Mouse (Mus musculus): ENCODE measurements around the gene Cnot8. TPM values are rescaled to one million over a fixed set of nuclear protein-coding genes. Genes with fewer than 3 reads are reported as not detected.

Gene Cnot8
- total RNA-seq, 4 experiments from 2014 or later, result 30.3 to 36.8 (median 32.5) TPM

DNA sequence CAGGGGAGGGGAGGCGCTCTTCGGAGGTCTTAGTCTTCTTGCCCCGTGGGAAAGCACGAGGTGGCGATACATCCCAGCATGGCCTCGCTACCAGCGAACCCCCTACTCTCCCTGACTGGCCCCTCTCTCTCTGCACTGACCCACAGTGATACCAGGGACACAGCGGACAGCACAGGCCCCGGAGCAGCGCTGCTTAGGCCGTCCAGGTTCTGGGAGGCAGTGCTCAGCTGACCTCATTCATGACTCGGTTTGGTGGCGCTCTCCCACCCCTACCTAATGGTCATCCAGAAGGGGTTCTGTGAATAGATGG lies 654 bp upstream of the Cnot8 start:
- DNase-seq (ENCODE audit: low spot score in 2 of 2), result no peak

DNA sequence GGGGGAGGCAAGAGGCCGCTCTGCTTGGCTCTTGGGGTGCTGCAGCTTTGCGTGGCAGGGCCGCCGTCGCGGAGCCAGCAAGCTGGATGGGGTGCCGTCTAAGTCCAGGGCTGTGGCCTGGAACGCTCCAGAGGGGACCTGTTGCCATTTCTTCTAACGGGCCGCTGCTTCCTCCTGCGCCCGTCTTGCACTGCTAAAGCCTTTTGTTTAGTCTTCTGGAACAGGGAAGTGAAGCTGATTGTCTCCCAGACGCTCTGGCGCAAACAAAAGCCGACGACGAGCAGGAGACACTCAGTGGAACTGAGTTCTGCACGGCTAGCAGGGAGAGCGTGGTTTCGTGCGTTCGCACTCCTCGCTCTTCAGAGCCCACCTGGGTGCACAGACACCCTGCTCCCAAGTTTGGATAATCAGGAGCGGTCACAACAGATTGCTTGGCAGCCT lies 418 bp downstream of the Cnot8 start:
- no peak for DNase-seq (ENCODE audit: low spot score in 2 of 2)

- DNase-seq (ENCODE audit: low spot score in 2 of 2), result no peak
These were observed 3.1 kb downstream of the Cnot8 start for GRCm38 (mm10) chr11:58107009-58107408.

DNA sequence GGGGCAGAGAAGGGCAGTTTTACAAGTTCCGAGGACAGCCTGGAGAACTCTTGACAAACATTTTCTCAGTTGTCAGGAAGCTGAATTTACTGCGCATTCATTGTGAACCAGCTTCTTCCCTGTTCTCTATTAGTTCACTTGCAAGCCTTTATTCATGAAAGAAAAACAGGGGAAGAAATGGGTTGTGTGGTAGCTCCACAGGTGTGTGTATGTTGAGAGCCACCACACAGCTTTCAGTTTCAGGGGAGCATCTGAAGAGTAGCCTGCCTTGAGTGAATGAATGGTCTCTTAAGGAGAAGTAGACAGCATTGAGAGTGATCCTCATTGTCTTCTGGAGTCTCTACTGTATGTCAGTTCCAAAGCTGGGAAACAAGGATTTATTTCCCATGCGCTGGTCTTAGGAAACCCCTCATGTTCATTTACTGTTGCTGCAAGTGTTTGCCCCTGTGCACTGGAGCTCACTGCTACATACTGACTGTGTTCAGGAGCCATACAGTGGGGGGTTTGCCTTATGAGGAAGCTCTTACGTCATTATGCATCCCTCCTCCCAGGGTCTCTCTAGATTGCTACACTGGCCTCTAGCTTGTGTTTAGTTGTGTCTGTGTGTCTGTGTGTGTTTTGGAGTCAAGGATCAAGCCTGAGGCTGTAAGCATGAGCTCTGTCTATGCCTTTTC lies 3.8 kb downstream of the Cnot8 start:
- no peak for DNase-seq (ENCODE audit: low spot score in 2 of 2)

DNA sequence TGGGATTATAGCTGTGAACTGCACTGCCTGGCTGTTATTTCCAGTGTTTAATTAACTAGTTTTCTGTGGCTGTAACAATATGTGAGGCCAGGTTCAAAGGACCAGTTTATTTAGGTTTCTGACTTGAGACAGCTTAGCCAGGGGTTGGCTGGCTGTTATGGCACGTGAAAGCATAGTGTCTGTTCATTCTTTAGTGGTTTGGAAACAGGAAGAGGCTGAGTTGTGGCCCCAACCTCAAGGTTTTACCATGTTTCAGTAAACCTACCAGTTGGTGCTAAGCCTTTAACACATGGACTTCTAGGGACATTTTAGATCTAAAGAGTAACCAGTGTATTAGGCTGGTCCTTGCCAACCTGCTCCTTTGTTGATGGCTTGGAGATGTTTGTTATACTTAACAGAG lies 12.6 kb downstream of the Cnot8 start:
- DNase-seq (ENCODE audit: low spot score in 2 of 2), result no peak

DNA sequence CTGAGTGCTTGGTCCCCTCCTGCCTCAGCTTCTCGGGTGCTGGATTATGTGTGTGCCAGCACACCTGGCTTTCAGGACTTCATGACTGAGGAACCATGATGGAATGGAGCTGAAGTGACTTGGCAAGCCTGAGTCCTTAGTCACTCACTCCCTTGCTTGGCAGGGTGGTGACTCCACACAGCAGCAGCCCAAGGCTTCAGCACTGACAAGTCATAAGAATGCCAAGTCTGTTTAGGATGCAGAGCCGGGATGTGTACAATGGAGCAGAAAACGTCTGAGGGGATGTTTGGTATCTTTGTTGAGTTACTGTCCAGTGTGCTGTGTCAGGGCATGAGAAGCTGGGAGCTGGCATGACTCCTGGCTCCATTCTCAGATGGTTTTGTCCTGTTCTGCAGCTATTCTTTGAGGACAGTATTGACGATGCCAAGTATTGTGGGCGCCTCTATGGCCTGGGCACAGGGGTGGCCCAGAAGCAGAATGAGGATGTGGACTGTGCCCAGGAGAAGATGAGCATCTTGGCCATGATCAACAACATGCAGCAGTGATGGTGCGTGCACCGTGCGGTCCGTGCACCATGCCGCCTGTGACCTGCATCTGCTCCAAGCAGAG lies 13.2 kb downstream of the Cnot8 start:
- DNase-seq (ENCODE audit: low spot score in 2 of 2), result no peak

- DNase-seq (ENCODE audit: low spot score in 2 of 2), result no peak
These were observed 16.7 kb downstream of the Cnot8 start for GRCm38 (mm10) chr11:58120655-58121054.

- no peak for DNase-seq (ENCODE audit: low spot score in 2 of 2)
These were observed 17.4 kb downstream of the Cnot8 start for GRCm38 (mm10) chr11:58121351-58121750.

DNA sequence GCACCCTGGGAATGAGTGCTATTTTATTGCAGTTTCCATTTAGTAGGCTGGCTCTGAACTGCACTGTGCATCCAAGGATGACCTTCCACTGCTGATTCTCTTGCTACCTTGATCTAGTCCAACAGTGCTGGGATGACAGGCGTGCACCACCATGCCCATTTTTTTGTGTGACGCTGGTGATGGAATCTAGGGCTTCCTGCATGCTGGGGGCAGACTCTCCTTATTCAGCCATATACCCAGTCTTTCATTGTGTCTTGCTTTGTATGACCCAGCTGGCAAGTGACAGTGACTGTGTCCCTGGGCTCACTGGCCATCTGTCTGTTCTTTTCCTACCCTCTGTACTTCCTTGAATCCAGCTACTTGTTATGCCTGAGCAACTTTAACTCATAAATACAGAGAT lies 19.8 kb downstream of the Cnot8 start:
- no peak for DNase-seq (ENCODE audit: low spot score in 2 of 2)

DNA sequence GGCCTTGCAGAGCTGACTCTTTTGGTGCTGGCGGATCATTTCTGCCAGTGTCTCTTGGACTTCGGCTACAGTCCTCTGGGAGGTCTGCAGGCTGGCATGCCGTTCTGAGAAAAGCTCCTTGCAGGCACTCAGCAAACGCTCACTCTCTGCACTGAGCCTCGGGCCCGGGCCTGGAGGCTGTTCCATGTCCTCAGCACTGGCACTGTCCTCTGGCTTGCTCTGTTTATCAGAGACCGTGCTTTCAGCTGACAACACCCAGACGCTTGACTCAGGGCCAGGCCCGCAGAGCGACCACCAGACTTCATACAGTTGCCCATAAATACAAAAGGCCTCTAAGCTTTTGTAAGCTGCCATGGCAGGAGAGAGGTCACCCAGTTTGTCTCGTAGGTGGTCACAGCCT lies 21.1 kb downstream of the Cnot8 start:
- no peak for DNase-seq (ENCODE audit: low spot score in 2 of 2)

GRCm38 (mm10) chr11:58126397-58127160 lies 22.6 kb downstream of the Cnot8 start:
- DNase-seq (ENCODE audit: low spot score in 2 of 2), result peak; percentile 51 to 68

GRCm38 (mm10) chr11:58127544-58127943 lies 23.6 kb downstream of the Cnot8 start:
- DNase-seq (ENCODE audit: low spot score in 2 of 2), result no peak

DNA sequence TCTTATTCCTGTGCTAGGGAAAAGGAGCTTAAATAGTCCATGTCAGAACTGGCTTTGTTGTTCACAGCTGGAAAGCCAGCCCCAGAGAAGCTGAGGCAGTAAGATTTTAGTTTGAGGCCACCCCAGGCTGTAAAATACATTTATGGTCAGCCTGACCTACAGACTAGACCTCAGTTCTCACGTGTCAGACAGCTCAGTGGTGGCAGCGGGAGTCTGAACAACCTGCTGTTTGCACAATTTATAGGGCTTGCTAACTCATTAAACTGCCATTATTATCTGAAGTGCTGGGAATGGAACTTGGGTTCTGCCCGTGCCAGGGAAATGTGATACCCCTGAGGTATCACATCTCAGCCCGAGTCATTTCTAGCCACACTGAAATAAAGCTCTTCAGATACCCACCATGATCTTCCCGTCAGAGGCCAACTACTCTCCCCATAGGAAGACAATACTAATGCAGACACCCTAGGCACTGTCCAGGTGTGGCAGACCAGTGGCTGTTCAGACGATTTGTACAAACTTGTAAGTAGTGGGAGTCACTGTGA lies 25.4 kb downstream of the Cnot8 start:
- DNase-seq (ENCODE audit: low spot score in 2 of 2), result no peak

DNA sequence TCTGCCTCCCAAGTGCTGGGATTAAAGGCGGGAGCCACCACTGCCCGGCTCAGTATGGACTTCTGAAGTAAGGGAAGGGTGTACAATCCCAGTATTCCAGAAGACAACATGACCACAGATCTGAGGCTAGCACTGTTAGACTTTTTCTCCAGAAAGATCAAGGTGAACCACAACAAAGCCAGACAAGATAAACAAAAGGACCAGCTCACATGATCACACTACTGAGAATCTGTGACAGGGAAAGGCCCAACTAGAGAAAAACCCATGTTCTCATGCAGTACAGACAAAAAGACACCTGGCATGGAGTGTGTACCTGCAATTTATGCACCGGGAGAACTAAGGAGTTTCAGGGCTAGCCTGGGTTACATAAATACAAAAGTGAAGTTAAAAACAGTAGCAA lies 28.1 kb downstream of the Cnot8 start:
- DNase-seq (ENCODE audit: low spot score in 2 of 2), result no peak

DNA sequence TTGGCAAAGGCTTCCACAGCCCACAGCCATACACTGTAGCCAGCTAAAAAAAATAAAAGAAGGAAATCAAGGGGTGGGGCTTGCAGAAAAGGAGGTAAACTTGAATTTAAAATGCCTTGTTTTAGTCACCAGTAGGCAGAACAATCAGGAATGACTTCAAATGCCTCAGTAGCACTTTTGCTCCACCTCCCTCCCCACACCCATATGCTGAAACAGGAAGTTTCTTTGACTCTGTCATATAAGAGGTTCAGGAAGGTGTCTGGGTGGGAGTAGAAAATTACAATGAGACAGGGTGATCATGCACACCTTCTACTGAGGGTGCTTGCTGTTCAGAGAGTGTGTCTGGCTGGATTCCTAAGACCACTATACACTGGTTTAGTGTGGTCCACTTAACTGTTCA lies 30.9 kb downstream of the Cnot8 start:
- DNase-seq (ENCODE audit: low spot score in 2 of 2), result no peak

- DNase-seq (ENCODE audit: low spot score in 2 of 2), result no peak
These were observed 31.3 kb downstream of the Cnot8 start for GRCm38 (mm10) chr11:58135296-58135695.

DNA sequence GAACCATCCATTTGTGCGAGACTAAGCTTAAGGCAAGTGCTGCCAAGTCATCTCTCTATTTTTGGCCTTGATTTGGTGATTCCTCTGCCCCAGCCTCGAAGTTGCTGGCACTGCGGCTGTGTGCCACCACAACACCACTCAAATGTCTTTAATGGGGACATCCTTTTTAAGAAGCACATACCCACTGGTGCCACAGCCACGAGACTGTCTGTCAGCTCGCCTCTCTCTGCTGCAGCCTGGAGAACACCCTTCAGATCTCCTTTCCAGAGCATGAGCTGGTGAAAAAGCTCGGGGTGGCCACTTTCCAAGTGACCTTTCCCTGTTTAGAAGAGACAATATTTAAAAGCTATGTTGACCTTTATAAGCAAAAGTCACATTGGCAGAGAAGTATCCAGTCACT lies 32.7 kb downstream of the Cnot8 start:
- DNase-seq (ENCODE audit: low spot score in 2 of 2), result peak in 1 of 2 experiments; percentile 13

GRCm38 (mm10) chr11:58138821-58139220 lies 34.9 kb downstream of the Cnot8 start:
- no peak for DNase-seq (ENCODE audit: low spot score in 2 of 2)

- no peak for DNase-seq (ENCODE audit: low spot score in 2 of 2)
These were observed 35.5 kb downstream of the Cnot8 start for GRCm38 (mm10) chr11:58139466-58139865.

GRCm38 (mm10) chr11:58143704-58144426 lies 39.9 kb downstream of the Cnot8 start:
- no peak for DNase-seq (ENCODE audit: low spot score in 2 of 2)

- DNase-seq (ENCODE audit: low spot score in 2 of 2), result no peak
These were observed 42.3 kb downstream of the Cnot8 start for GRCm38 (mm10) chr11:58146241-58146640.

DNA sequence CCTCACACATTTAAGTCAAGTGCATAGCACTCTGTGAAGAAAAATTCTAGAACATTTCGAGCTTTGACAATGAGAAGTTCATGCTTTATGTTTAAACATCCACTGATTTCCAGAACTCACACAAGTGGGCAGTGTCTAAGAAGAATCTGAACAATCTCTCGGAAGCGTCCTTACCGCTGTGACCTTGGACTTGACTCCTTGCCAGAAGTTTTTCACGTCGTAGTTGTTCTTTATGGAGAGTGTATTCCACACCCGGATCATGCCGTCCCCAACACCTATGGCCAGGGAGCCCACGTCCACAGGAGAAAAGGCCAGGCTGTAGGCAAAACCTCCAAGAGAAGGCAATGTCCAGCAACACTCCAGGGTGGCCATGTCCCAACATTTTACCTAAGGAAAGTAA lies 51.5 kb downstream of the Cnot8 start:
- no peak for DNase-seq (ENCODE audit: low spot score in 2 of 2)
